Mouse (Mus musculus): ENCODE measurements around the gene Cdk9.
A peak's percentile ranks its signal among the peaks of the same experiment; 100 is the strongest.

Gene Cdk9

DNA sequence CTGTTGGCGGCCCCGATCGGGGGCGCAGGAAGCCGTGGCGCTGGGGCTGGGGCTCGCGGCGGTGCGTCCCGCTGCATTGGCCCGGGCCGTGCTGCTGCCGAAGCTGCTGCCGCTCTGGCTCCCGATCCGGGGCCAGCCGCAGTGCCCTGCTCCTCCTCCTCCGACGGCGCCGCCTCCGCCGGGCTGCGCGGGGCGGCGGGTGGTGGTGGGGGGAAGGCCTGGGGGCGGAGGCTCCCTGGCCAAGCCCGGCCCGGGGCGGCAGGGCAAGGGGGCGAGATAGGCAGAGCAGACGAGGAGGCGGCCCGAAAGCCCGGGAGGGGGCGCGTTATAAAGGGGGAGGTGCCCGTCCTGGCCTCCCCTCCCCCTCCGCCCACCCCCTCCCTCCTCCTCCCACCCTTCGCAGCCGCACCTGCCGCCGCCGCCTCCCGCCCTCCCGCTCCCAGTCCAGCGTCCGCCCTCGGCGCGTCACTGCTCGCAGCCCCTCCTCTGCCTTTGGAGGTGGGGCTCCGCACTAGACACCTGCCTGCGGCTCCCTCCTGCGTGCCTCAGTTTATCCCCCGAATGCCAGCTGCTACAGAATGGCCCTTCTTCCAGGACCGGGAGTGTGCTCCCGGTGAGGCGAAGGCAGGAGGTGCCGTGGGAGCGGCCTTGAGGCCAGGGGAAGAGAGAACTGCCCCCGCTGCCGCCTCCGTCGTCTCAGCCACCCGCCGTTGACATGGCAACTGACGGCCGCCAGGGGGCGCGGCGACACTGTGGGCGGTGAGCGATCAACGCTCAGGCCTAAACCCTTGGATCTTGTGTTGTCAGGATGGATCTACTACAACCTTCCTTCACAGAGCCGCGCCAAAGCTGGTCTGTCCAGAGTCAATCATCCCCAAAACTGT, at the start of gene Cdk9:
TSS of gene Cdk9 (minus strand) at position 143 of the 884 bp plus-strand sequence.
- DNase-seq (ENCODE audit: low spot score in 2 of 2) = peak; percentile 92 to 93

DNA sequence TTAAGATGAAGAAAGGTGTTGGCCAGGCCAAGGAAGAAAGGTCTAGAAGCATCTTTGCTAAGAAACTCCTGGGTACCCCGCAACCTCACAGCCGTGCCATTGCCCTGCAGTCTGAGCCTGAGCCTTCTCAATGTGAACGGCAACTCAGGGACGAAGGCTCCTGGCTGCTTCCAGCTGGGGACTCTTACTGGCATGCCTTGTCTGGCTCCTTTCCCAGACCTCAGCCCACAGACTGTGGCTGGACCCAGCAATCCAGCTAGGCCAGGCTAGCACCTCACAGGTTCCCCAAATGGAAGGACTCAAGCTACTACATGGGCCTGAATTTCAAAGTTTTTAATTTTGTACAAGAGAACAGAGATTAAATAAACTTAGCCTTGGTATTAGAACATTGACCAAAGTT, 49.0 kb upstream of the Cdk9 start:
- no peak for DNase-seq (ENCODE audit: low spot score in 2 of 2)

DNA sequence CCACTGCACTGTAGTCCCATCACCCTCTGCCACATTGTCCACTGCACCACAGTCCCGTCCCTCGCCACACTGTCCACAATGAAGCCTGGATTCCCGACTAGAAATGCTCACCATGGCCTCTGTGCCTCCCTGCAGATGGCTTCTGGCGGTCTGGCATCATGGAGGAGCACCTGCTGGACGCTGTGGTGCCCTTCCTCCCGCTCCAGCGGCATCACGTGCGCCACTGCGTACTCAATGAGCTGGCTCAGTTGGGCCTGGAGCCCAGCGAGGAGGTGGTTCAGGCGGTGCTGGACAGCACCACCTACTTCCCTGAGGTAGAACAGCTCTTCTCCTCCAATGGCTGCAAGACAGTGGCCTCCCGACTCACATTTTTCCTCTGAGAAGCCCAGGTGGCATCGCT, 48.5 kb upstream of the Cdk9 start:
- no peak for DNase-seq (ENCODE audit: low spot score in 2 of 2)

DNA sequence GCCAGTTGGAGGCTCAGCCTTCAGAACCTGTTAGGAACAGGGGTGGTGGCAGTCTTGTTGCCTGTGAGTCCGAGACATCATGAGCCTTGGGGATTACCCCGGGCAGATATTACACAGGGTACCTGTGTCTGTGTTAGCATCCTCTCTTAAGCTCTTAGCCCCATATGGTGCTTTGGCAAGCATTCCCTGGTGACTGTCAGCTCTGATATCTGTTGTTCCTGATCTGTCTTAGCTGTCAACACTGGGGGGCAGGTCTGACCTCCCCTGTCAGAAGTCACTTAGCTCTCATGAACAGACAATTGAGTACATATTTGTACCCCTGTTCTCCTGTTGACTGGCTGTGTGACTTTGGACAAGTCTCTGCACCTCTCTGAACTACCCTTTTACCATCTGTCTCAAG, 46.1 kb upstream of the Cdk9 start:
- DNase-seq (ENCODE audit: low spot score in 2 of 2) = no peak

DNA sequence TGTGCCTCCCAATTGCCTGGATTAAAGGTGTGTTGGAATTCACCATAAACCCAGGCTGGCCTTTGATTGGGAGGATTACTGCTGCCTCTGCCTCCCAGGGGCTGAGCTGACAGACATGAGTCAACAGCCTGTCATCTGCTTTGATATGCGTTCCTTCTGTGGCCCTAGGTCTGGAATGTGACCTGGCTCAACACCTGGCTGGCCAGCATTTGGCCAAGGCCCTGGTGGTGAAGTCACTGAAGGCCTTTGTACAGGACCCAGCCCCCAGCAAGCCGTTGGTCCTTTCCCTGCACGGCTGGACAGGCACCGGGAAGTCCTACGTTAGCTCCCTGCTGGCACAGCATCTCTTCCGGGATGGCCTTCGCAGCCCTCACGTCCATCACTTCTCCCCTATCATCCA, 45.6 kb upstream of the Cdk9 start:
- DNase-seq (ENCODE audit: low spot score in 2 of 2) = no peak

DNA sequence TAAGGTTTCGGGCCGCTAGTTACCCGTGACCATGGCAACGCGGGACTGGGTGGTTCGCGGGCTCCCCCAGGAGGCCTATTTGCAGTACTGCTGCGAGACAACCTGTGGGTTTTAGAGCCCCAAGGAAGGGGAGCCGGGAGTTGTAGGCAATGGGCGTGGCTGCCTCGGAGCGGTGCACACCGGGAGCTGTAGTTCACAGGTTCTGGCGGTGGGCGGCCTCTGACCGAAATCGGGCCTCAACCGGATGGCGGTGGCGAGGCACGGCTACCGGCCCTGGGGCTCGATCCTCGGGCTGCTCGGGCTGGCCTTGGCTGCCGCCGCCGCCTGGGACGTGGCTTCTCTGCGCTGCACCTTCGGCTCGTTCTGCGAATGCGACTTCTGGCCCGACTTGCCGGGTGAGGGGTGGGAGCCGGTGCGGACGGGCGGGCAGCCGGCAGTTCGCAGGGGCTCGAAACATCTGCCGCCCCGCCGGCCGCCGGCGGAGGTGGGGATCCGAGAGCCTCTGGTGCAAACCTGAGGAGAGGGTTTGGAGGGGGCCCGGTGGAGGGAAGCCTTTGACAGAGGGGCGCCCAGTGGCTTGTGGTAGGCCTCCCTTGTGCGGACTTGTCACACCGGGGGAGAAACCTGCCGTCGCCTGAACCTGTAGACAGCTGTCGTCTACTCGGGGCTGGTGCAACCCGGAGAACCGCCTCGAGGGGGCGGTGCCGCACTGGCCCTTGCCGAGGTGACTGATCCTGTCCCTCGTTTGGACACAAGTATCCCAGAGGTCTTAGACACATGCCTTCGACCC, 44.4 kb upstream of the Cdk9 start, which contains the start of gene Tor2a:
TSS of gene Tor2a (plus strand) at position 179 of the 790 bp plus-strand sequence.
- peak; percentile 96 to 98 for DNase-seq (ENCODE audit: low spot score in 2 of 2)

DNA sequence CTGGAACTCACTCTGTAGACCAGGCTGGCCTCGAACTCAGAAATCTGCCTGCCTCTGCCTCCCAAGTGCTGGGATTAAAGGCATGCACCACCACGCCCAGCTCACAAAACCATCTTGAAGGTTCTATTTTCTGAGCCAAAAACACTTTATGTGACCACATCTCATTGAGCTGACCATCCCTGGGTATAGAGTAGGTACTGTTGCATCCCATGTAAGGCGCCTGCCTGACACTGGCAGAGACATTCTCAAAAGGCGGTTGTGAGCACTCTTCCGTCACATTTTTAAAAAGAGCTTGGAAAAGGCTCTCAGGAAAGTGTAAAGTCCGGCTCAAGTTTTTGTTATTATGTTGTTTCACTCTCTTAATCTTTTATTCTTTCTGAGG, 43.8 kb upstream of the Cdk9 start:
- DNase-seq (ENCODE audit: low spot score in 2 of 2) = no peak

DNA sequence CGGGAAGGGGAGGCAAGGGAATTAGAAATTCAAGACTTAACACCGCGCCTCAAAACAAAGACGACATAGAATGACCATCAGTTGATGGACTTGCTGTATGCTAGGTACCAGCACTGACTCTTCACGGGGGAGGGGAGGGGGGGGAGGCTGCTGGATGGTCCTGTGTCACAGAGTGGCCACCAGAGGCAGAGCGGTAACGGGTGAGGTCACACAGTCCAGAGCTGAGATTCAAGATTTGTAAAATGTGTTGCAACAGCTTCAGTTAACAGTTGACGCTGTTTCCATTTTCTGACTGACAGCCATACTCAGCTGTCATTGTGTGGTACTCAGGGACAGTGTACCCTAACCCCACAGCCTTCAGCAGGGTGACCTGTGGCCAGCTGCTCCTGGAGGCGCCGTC, 39.3 kb upstream of the Cdk9 start:
- no peak for DNase-seq (ENCODE audit: low spot score in 2 of 2)

DNA sequence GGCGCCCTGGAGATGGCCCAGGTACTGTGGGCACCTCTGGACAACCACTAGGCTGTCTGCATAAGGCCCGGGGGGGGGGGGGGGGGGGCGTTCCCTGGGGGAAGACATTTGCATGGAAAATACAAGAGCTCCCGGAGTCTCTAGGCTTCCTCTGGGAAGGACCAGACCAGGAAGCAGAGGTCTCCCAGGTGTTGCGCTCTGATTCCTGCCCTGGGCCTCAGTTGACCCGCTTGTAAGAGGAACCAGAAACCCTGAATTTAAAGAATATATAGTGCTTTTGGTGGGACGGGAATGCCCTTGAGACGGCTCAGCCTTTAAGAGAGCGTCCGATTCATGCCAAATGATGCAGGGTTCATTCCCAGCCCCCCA, 38.8 kb upstream of the Cdk9 start:
- no peak for DNase-seq (ENCODE audit: low spot score in 2 of 2)

DNA sequence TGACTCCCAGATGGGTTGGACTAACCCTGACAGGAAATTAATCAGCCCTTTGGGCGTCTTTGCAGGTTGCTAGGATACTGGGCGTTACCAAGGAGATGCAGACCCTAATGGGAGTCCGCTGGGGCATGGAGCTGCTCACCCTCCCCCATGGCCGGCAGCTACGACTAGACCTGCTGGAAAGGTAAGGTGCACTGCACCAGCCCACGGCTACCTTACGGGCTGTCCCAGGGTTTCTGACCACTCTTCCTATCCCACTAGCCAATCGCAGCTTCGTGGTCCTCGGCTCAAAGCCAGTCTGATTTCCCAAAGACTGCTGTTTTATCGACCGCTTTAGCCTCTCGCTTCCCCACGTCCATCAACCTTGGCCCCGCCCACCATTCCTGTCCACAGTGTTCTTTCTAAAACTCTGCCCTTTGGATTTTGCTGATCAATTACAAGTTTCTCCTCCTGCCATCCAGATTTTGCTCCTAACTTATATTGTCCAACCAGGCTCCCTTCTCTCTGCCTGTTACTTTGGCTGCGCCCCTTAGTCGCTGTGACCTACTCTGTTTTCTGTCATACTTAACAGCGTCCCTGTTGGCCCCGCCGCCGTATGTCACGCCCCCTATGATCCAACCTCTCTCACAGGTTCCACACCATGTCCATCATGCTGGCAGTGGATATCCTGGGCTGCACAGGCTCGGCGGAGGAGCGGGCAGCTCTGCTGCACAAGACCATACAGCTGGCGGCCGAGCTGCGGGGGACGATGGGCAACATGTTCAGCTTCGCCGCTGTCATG, 38.2 kb upstream of the Cdk9 start:
- DNase-seq (ENCODE audit: low spot score in 2 of 2) = peak in 1 of 2 experiments; percentile 53

DNA sequence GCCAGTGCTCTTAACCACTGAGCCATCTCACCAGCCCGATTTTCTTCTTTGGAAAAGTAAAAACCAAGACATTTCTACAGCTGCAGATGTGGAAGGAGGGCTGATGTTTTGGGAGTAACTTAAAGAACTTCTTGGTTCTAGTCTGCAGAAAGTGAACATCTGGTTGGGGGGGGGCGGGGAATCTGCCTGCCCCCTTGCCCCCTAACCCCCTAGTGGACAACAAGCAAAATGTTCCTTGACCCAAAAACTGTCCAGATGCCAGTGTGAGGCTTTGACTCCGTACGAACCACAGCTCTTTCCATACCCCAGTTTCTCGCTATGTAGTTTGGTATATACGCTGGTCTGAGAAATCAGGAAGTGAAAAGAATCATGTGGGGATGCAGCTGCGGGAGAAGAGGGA, 37.3 kb upstream of the Cdk9 start:
- no peak for DNase-seq (ENCODE audit: low spot score in 2 of 2)

DNA sequence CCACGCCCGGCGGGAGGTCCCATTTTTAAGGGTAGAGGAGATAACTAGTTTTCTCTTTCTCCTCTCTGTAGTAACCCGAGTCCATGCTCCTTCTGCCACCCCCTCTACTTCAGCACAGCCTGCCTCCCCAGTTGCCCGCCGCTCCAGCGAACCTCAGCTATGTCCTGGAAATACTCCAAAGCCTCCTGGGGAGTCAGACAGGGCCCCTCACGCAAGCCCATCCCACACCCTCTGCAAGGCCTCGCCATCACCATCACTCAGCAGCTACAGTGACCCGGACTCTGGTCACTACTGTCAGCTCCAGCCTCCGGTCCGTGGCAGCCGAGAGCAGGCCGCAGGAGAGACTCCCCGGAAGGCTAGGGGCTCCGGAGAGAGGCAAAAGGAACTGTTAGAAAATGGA, 36.2 kb upstream of the Cdk9 start:
- no peak for DNase-seq (ENCODE audit: low spot score in 2 of 2)

DNA sequence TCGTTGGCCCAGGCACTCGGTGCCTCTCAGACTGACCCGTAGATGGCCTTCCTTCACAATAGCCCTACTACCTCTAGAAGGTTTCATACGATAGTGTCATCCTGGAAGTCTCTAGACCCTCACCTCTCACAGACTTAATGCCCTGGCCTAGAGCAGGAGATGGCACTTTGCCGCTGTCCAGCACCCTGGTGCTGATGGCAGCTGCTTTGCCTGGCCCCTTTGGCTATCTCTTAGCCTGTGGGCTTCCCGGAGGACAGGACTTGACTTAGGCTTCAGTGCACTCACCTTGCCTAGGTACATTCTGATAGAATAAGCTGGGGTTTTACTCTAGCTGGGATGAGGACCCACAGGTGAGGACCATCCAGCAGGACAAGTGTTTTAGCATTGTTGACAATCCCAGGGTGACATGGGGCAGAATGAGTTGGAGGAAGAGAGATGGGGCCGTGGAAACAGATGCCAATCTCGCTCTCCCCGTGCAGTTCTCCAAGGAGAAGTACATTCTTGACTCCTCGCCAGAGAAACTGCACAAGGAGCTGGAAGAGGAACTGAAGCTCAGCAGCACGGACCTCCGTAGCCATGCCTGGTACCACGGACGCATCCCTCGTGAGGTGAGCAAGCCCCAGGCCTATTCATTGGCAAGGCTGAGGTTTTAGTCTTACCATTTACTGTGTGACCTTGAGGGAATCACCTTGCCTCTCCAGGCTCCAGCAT, 31.6 kb upstream of the Cdk9 start:
- DNase-seq (ENCODE audit: low spot score in 2 of 2) = no peak

DNA sequence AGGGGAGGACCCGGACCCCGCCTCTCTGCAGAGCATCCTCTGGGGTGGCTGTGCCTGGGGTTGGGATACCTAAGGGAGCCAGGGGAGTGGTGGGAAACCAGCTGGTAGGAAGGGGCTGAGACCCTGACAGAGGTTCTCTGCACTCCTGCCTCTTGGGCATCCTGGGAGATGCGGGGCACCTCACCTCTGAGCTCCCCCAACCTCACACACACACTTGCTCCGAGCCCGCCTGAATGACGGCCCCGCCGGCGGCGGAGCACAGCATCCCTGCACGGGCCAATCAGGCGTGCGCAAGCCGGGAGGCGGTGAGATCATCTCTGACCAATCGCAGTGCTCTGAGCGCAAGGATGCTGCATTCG, 29.3 kb upstream of the Cdk9 start:
- no peak for DNase-seq (ENCODE audit: low spot score in 2 of 2)

DNA sequence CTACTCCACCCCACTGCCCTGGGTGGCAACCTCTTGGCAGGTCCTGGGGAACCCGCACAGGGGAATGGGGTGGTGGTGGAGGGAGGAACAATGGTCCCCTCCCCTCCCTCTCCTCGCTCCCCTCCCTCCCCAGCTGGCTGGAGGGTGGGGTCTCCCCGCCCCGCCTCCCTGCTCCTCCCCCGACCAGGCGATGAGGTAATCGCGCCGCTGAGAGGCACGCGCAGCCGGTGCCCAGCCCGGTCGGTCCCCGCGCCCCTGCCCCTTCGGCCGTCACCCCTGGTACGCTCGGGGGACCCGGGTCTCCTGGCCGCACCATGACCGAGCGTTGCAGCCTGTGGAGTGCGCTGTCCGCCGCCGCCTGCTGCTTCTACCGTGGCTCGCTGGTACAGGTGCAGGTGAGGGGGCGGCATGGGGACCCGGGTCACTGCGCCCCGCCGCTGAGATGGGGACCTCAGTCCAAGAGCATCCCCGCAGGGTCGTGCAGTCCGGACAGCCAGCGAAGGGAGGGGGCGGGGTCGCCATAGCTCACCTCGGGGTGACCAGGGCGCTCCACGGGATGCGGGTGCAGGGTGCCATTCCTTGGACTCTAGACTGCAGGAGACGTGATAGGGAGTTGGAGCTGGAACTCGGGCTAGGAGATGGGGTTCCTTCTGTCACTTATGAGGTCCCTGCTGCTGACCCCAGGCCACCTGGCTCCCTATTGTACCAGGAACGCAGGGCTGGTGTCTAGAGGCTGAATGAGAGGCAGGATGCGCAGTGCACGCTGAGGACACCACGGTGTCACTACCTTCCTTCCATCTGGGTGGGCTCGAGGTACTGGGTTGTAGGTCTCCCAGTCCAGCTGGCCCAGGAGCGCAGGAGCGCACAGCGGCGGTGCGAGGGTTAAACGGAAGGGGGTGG, 28.6 kb upstream of the Cdk9 start:
- no peak for DNase-seq (ENCODE audit: low spot score in 2 of 2)

DNA sequence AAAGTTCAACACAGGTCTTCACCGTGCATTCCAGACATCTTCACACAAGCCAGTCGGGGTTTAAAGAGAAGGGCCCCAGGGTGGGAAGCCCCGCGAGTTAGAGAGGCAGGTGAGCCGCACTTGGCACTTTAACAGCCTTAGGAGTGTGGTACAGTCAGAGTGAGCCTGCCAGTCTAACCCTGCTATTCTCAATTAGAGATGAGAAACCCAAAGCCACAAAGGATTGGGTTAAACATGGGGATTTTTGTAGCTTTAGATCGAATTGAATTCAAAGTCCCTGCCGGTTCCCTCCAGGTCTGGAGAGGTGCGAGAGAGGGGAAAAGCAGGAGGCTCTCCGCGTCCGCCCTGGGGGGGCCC, 28.0 kb upstream of the Cdk9 start, which contains the start of gene 6330409D20Rik:
TSS of gene 6330409D20Rik (minus strand) at position 101 of the 357 bp plus-strand sequence.
- no peak for DNase-seq (ENCODE audit: low spot score in 2 of 2)

DNA sequence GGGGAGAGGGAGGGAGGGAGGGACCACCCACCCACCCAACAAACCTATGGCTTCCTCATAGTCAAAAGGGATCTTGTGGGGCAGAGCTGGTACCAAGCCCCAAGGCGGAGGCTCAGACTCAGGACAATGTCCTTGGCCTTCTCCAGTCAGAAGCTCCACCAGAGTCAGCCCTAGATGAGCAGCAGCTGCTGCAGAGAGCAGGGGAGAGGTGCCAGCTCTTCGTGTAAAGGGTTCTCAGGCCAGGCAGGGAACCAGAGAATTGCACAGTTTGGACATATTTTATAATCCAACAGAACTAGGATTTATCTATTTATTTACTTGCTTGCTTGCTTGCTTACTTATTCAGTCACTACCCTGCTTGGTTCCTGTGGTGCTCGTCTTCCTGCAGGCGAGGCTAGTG, 26.4 kb upstream of the Cdk9 start:
- DNase-seq (ENCODE audit: low spot score in 2 of 2) = no peak

DNA sequence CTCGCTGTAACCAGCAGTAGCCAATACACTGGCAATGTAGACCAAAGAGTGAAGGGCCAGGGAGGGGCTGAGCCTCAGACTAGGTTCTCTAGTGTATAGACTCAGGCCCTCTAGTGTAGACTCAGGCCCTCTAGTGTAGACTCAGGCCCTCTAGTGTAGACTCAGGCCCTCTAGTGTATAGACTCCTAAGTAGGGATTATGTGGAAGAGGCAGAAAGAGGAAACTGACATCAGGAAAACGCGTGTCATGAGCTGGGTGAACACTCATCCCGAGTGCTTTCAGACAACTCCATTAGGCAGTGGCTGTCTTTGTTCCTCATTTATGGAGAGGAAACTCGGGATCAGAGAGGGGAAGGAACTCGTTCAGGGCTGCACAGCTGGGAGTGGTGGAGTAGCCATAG, 24.1 kb upstream of the Cdk9 start:
- no peak for DNase-seq (ENCODE audit: low spot score in 2 of 2)

DNA sequence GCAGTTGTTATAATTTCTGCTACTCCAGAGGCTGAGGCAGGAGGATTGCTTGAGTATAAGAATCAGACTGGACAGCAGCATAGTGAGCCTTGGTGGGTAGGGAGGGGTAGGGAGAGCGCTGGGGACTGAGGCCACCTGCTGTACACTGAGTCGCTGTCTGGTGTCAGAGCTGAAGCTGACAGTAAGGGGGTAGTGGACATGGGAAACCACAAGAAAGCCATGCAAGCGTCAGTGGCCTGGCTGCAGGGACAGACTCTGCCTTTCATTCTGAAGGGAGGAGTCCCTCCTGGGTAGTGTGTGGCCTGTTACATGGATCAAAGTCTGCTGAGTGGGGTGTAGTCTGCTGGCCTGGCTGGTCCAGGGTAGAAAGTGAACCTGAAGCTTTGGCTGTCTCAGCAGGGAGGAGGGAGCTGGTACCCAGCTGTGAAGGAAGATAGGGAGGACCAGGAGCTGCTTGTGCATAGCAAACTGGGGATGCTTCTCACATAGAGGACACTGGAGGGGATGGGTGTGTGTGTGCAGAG, 23.5 kb upstream of the Cdk9 start:
- no peak for DNase-seq (ENCODE audit: low spot score in 2 of 2)

DNA sequence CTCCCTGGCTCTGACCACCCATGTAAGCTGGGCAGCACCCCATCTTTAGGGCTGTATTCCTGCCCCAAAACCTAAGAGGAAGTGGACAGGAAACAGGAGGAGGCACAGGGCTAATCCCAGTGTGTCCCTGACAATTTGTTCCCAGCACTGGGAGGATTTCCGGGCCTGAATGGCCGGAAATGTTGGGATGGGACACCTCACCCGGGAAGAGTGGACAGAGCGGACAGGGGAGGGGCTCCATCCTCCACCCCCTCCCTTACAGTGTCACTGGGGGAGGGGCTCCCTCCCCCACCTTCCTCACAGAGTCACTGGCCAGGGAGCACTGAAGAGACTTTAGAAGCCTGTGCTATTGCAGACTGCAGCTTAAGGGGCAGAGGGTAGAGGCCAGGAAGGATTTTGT, 22.1 kb upstream of the Cdk9 start:
- no peak for DNase-seq (ENCODE audit: low spot score in 2 of 2)

All from urinary bladder, postnatal 4 days (tissue).